Mouse (Mus musculus) limb, embryonic 11.5 days (tissue): ENCODE measurements at regions not wholly inside any gene's neighbourhood (a gene's known extent, or its start where the extent isn't known, plus 50 kb on each side); places are given as distances from the start of the nearest gene placed in this dataset.
"Not testable (repeated sequence)": the region's sequence is repeated elsewhere in the genome, so short reads cannot be mapped to it uniquely, and the experiment has no call there.

Experiments
- ATAC-seq: fragments of 200-750 bp; cut with Nextera tagmentation; 2 replicates; pipeline ENCODE4 v1.8.0; 2017; ENCODE audit warnings: low read depth; ENCODE audit not compliant: insufficient number of reproducible peaks, low FRiP score, low TSS enrichment
- DNase-seq: peaks from one replicate; pipeline ENCODE4 v3.0.0-alpha.2; 2015; ENCODE audit warnings: low spot score
- H3K27ac ChIP-seq: fragments of 300-500 bp; sonication (generic); replicated peaks from 2 replicates; pipeline ENCODE4 v1.5.1; 2014; ENCODE audit warnings: low read depth, mild to moderate bottlenecking, low read length
- H3K27me3 ChIP-seq: fragments of 300-500 bp; sonication (generic); 2 replicates; pipeline ENCODE4 v1.6.1; 2014; ENCODE audit warnings: mild to moderate bottlenecking, low read length, mixed read lengths; ENCODE audit not compliant: control insufficient read depth, insufficient read depth
- H3K36me3 ChIP-seq: fragments of 300-500 bp; sonication (generic); 2 replicates; pipeline ENCODE4 v1.6.1; 2014; ENCODE audit warnings: mild to moderate bottlenecking, low read length, moderate library complexity, mixed read lengths; ENCODE audit not compliant: control insufficient read depth, insufficient read depth
- H3K4me1 ChIP-seq: fragments of 300-500 bp; sonication (generic); 2 replicates; pipeline ENCODE4 v1.6.1; 2014; ENCODE audit warnings: low read length, mixed read lengths; ENCODE audit not compliant: control insufficient read depth, insufficient read depth
- H3K4me2 ChIP-seq: fragments of 300-500 bp; sonication (generic); 2 replicates; pipeline ENCODE4 v1.6.1; 2014; ENCODE audit warnings: low read depth, mild to moderate bottlenecking, moderate library complexity; ENCODE audit not compliant: severe bottlenecking
- H3K4me3 ChIP-seq: fragments of 300-500 bp; sonication (generic); 2 replicates; pipeline ENCODE4 v1.5.1; 2014; ENCODE audit warnings: low read depth, low read length
- H3K9ac ChIP-seq: fragments of 300-500 bp; sonication (generic); 2 replicates; pipeline ENCODE4 v1.6.1; 2014; ENCODE audit warnings: mild to moderate bottlenecking, low read length
- H3K9me3 ChIP-seq: fragments of 300-500 bp; sonication (generic); 2 replicates; pipeline ENCODE4 v1.6.1; 2016; ENCODE audit warnings: low read length; ENCODE audit not compliant: control insufficient read depth
- WGBS: fragments of 180-500 bp; shearing (Covaris S2); extraction: QIAGEN DNeasy Blood & Tissue Kit; methylation state at CpG from one replicate; pipeline ENCODE4 v1.1.7; 2014; 5-methylcytosine and 5-hydroxymethylcytosine counted together

DNA sequence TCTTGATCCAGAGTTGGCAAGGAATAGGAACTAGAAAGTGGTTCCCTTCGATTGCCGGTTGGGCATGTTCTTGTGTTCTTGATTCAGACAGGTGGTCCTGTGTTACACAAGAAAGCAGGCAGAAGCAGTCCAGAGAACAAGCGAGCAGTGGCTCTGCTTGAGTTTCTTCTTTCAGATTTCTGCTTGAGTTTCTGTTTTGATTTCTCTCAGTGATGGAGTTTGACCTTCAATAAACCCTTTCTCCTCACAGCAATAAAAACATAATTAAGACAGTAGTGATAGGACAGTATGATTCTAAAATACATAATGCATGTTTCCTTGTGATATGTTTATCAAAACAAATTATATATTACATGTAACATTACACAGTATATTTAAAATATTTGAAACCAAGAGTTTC, 59.1 kb downstream of the Klf6 start:
- Histone ChIP-seq H3K4me2 (no peak overlapping the region), H3K9me3 (no peaks in the 10 kb centered on the region), H3K9ac (no peak overlapping the region), H3K4me3 (no peak overlapping the region), H3K4me1 (no peaks in the 10 kb centered on the region), H3K27ac (no peak overlapping the region), H3K36me3 (no peaks in the 10 kb centered on the region), H3K27me3 (no peaks in the 10 kb centered on the region)
- whole genome bisulfite sequencing: 90% methylated on average over 3 of the region's 3 CpGs
- ATAC-seq: no peak
- no peak for DNase-seq

DNA sequence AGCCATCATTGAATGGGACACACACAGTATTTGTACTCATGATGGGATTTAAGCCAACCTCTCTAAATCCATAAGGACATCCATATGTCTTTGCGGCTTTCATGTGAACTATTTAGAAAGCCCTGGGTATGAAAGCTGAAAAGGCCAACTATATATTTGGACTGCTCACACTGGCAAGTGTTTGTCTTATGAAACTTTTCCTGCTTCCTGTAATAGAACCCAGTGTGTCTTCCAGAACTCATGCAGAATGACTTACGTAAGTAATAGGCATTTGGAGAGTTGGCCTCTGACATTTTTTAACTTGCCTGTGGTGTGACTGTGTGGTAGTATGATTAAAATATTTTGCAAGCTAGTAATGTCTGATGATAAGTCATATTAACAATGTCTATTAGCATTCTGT, 70.2 kb downstream of the Klf6 start:
- Histone ChIP-seq H3K27me3 (no peaks in the 10 kb centered on the region), H3K9ac (no peak overlapping the region), H3K27ac (no peak overlapping the region), H3K9me3 (no peaks in the 10 kb centered on the region), H3K4me1 (no peaks in the 10 kb centered on the region), H3K4me2 (no peak overlapping the region), H3K36me3 (no peaks in the 10 kb centered on the region), H3K4me3 (no peak overlapping the region)
- 93% methylated on average over 2 of the region's 2 CpGs for WGBS
- ATAC-seq (no peak), DNase-seq (no peak)

DNA sequence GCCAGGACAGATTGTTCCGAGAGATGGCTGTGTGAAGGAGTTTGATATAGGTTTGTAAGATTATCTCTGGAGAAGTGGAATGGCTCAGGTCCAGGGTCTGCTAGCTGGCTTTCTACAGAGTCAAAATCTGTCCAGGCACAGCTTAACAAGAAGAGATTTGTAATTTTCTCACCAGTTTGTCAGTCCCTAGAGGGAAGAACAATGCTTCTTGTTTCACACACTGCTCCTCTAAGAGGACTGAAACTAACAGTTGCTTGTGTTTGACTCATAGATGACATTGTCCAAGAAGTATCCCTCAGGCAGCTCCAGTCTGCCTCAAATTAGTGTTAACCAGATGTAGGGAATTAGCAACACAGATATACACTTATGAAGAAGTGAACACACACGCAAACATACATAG, 76.2 kb downstream of the Klf6 start:
- Histone ChIP-seq H3K4me1 (no peaks in the 10 kb centered on the region), H3K36me3 (no peaks in the 10 kb centered on the region), H3K9ac (no peak overlapping the region), H3K9me3 (no peaks in the 10 kb centered on the region), H3K4me3 (no peak overlapping the region), H3K4me2 (no peak overlapping the region), H3K27me3 (no peaks in the 10 kb centered on the region), H3K27ac (no peak overlapping the region)
- ATAC-seq: no peak
- 85% methylated on average over 2 of the region's 2 CpGs for WGBS
- no peak for DNase-seq

DNA sequence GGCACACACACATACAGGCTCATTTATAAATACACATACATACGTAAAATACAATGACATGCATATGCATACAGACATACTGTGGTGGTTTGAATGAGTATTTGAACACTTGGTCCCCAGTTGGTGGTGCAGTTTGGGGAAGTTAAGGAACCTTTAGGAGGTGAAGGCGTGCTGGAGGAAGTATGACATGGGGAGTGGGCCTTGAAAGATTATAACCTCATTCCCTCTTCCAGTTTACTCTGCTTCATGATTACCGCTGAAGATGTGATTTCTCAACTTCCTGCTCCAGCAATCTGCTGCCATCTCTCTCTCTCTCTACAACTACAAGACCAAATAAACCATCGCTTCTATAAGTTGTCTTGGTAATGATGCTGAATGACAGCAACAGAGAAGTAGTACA, 76.7 kb downstream of the Klf6 start:
- Histone ChIP-seq H3K4me3 (no peak overlapping the region), H3K4me2 (no peak overlapping the region), H3K36me3 (no peaks in the 10 kb centered on the region), H3K4me1 (no peaks in the 10 kb centered on the region), H3K27ac (no peak overlapping the region), H3K9ac (no peak overlapping the region), H3K9me3 (no peaks in the 10 kb centered on the region), H3K27me3 (no peaks in the 10 kb centered on the region)
- DNase-seq (no peak), ATAC-seq (no peak)
- WGBS: 91% methylated on average over 4 of the region's 4 CpGs

DNA sequence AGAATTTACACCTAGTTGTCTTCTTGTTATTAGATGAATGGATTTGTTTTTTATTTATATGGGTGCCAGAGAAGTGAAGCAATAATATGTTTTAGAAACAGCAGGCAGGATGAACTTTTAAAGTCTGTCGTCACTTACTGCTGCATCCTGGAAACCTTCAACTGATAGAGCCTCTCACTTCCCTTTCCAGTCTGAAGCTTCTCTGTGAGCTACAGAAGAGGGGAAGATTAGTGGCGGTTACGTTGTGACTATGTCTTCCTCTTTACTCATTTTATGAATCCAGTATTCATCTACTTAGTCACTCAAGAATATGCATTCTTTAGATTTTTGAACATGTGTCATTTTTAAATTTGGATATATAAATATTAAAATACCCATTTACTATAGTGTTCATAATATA, 78.1 kb downstream of the Klf6 start:
- Histone ChIP-seq H3K9ac (no peak overlapping the region), H3K9me3 (no peaks in the 10 kb centered on the region), H3K27ac (no peak overlapping the region), H3K4me3 (no peak overlapping the region), H3K36me3 (no peaks in the 10 kb centered on the region), H3K27me3 (no peaks in the 10 kb centered on the region), H3K4me2 (no peak overlapping the region), H3K4me1 (no peaks in the 10 kb centered on the region)
- DNase-seq (no peak), ATAC-seq (no peak)
- WGBS: 88% methylated on average over 3 of the region's 3 CpGs

DNA sequence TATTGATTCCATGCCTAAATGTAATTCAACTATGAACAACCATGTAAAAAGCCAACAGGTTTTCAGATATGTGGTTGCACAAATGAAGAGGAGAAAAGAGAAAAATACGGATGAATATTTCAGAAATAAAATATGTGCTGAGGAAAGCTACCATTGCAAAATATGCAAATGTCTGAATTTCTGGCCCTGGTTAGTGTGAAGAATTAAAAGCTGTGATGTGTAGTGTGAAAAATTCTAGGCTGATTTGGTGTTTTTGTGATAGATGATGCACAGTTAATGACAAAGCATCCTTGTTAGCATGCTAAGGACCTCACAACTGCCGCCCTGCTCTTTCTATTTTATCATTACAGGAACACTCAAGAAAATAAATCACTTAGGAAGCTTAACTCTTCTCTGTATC, 91.6 kb downstream of the Klf6 start:
- Histone ChIP-seq H3K4me2 (no peak overlapping the region), H3K27me3 (no peaks in the 10 kb centered on the region), H3K9me3 (no peaks in the 10 kb centered on the region), H3K36me3 (no peaks in the 10 kb centered on the region), H3K27ac (no peak overlapping the region), H3K9ac (no peak overlapping the region), H3K4me1 (no peaks in the 10 kb centered on the region), H3K4me3 (no peak overlapping the region)
- ATAC-seq: no peak
- WGBS: 82% methylated on average over 2 of the region's 2 CpGs
- no peak for DNase-seq

DNA sequence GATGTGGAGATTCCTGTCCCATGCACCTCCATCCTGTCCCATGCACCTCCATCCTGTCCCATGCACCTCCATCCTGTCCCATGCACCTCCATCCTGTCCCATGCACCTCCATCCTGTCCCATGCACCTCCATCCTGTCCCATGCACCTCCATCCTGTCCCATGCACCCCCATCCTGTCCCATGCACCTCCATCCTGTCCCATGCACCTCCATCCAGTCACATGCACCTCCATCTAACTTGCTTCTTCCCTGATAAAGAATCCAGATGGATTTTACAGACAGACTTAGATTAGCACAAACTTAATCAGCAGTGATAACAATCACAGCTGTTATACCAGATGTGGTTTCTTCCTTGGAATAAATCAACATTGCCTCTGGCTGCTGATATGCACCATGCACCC, 93.8 kb downstream of the Klf6 start:
- H3K27ac ChIP-seq, H3K9ac ChIP-seq, H3K27me3 ChIP-seq, H3K9me3 ChIP-seq, ATAC-seq, H3K4me1 ChIP-seq, H3K36me3 ChIP-seq, H3K4me2 ChIP-seq, H3K4me3 ChIP-seq, DNase-seq: not testable (repeated sequence)

DNA sequence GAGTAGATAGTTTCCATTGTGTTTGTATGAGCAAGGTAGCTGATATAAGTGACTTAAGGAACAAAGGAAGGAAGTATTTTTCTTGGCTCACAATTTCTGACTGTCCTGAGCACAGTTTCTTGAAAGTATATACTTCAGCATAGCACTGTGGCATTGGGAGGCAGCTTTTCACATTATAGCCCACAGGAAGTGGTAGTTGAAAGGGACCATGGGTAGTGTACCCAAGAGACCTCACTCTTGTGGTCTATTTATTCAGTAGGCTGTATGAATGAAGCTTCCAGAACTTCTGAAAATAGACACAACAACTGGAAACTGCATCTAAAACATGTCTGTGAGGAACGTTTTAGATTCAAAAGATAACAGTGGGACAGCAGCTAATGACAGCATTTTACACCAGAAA, 94.9 kb downstream of the Klf6 start:
- 38% methylated on average over 1 of the region's 1 CpGs for WGBS
- no peaks in the 10 kb centered on the region for H3K4me1 ChIP-seq
- H3K27me3 ChIP-seq: no peaks in the 10 kb centered on the region
- no peak overlapping the region for H3K4me2 ChIP-seq
- no peaks in the 10 kb centered on the region for H3K36me3 ChIP-seq
- H3K4me3 ChIP-seq: no peak overlapping the region
- H3K9me3 ChIP-seq: no peaks in the 10 kb centered on the region
- no peak overlapping the region for H3K27ac ChIP-seq
- DNase-seq: no peak
- no peak overlapping the region for H3K9ac ChIP-seq
- no peak for ATAC-seq

DNA sequence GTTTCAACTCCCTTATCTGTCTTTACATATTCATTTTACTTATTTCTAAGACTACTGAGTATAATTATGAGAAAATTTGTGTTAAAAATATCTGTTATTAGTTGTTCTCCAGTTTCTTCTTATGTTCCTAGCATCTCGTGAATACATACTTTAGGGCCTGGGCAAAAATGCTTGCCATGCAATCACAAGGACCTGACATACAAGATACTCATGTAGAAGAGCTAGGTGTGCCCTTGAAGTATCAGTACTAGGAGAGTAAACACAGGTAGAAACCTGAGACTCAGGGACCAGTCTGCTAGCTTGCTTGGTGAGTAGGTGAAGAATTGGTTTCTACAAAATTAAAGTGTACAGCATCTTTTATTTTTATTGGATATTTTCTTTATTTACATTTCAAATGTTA, 101.7 kb downstream of the Klf6 start:
- no peak overlapping the region for H3K4me2 ChIP-seq
- H3K27ac ChIP-seq: no peak overlapping the region
- H3K9ac ChIP-seq: no peak overlapping the region
- no peak for ATAC-seq
- no peak overlapping the region for H3K4me3 ChIP-seq
- 90% methylated on average over 1 of the region's 1 CpGs for WGBS
- H3K36me3 ChIP-seq: no peaks in the 10 kb centered on the region
- no peaks in the 10 kb centered on the region for H3K27me3 ChIP-seq
- H3K4me1 ChIP-seq: no peaks in the 10 kb centered on the region
- no peaks in the 10 kb centered on the region for H3K9me3 ChIP-seq
- no peak for DNase-seq
